Mouse (Mus musculus): ENCODE data around the gene Aamdc. TPM values are rescaled to one million over a fixed set of nuclear protein-coding genes. Genes with fewer than 3 reads are reported as not detected.

The Aamdc gene
- polyA plus RNA-seq, 1 experiment from 2014 or later: 73.3 TPM

DNA sequence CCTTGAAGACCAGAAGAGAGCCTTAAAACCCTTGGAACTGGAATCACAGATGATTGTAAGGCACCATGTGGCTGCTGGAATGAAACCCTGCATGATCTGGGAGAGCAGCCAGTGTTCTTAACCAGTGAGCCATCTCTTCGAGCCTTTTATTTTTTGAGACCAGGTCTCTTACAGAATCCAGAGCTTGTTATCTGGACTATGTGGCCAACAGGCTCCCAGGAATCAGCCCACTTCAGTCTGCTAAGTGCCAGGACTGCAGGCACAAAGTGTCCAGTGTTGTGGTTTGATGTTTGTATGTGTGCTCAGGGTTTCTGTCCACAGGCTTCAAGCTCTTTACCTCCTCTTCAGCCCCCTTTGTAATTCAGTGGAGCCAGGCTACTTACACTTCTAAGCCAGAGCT, 64.5 kb downstream of the Aamdc start:
- DNase-seq (ENCODE audit: low spot score): no peak

DNA sequence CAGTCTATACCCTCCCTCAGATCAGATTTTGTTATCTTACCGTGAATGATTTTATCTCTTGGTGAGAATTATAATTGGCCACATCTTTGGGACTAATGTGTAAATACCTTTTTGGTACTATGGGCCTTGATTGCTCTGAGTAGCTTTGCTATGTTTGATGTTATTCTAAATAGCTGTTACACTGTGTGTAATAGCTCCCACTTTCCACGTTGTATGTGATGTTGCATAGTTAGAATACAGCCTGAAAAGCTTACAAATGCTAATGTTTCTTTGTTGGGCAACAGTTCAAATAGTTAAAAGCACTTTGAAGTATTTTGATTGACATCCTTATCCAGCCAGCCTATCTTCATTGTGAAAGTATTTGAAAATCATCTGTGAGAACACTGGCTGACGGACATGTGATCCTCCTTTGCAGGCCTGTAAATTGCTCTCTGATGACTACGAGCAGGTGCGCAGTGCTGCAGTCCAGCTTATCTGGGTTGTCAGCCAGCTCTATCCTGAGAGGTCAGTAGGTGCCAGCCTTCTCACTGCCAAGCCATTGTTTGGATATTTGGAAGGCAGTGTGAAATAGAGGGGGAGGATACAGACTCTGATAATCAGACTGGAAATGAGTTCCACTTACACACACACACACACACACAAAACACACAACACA, 78.6 kb downstream of the Aamdc start:
- DNase-seq (ENCODE audit: low spot score): no peak

Other genes starting within 250 kb of the Aamdc start
- gene Usp35, start 247.5 kb downstream of the Aamdc start, polyA plus RNA-seq (2015; fragmentation: Nextera tagmentation; extraction: Ambion mirVana): 3.1 and 4.2 TPM in 2 replicates
- gene Kctd21, start 247.2 kb downstream of the Aamdc start, polyA plus RNA-seq (2015; fragmentation: Nextera tagmentation; extraction: Ambion mirVana): 1.4 and 1.6 TPM in 2 replicates
- gene Alg8, start 207.9 kb downstream of the Aamdc start, polyA plus RNA-seq (2015; fragmentation: Nextera tagmentation; extraction: Ambion mirVana): 31.7 and 35.8 TPM in 2 replicates
- gene Ndufc2, start 179.5 kb downstream of the Aamdc start, polyA plus RNA-seq (2015; fragmentation: Nextera tagmentation; extraction: Ambion mirVana): 485 and 514 TPM in 2 replicates
- 3.2 and 3.4 TPM in 2 replicates for gene Thrsp, start 161.8 kb downstream of the Aamdc start, polyA plus RNA-seq (2015; fragmentation: Nextera tagmentation; extraction: Ambion mirVana)
- gene Kctd14, start 128.2 kb downstream of the Aamdc start, polyA plus RNA-seq (2015; fragmentation: Nextera tagmentation; extraction: Ambion mirVana): 2.0 and 2.3 TPM in 2 replicates
- gene Ints4, start 98.5 kb downstream of the Aamdc start, polyA plus RNA-seq (2015; fragmentation: Nextera tagmentation; extraction: Ambion mirVana): 32.0 and 34.7 TPM in 2 replicates
- 24.3 and 29.2 TPM in 2 replicates for gene Rsf1, start 392 bp upstream of the Aamdc start, polyA plus RNA-seq (2015; fragmentation: Nextera tagmentation; extraction: Ambion mirVana)
- 244 and 247 TPM in 2 replicates for gene Clns1a, start 117.1 kb upstream of the Aamdc start, polyA plus RNA-seq (2015; fragmentation: Nextera tagmentation; extraction: Ambion mirVana)
- gene Aqp11, start 158.8 kb upstream of the Aamdc start, polyA plus RNA-seq (2015; fragmentation: Nextera tagmentation; extraction: Ambion mirVana): 368 and 376 TPM in 2 replicates
- 17.2 and 23.6 TPM in 2 replicates for gene Pak1, start 209.0 kb upstream of the Aamdc start, polyA plus RNA-seq (2015; fragmentation: Nextera tagmentation; extraction: Ambion mirVana)

Measured in thymus, postnatal 0 days (tissue).